Comparison of ENCODE assay signal across 20 mouse cellular contexts in the genomic region with DNA sequence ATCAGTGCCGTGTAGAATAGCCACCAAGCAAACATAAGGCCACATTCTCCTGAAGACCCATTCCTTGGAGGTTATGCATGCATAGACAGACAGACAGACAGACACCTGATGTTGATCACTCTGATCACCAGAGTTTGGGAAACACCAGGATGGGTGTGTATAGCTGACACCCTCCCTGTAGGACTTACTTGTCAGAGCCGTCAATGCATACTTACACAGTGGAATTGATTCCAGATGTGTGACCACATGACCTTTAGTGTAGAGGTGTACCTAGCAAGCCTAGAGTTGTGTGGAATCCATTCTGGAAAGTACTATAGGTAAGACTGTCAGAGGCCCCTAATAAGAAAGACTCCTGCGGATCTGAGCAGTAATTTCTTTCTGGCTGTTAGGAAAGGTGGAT. TPM values are rescaled to one million over a fixed set of nuclear protein-coding genes. Genes with fewer than 3 reads are reported as not detected.
DNase-seq lines count a peak whose midpoint lies in the region; ATAC-seq and TF ChIP-seq lines count a peak whose summit lies in the region.
"Had no signal": no experiment of that assay in that cellular context is flagged by ENCODE, and none has a peak within 500 bp of the region (broad histone marks: within the 10 kb centered on the region; RNA-seq: fewer than 3 reads in every experiment).

No protein-coding gene starts in this region.

- DNase-seq in intestine, embryonic 14.5 days (ENCODE audit: low spot score), result no peak
- DNase-seq in embryonic facial prominence, embryonic 11.5 days (ENCODE audit: low spot score), result peak; percentile 82
- DNase-seq in layer of hippocampus, postnatal 10 days (ENCODE audit: low spot score in 2 of 2), result no peak
- no peak for DNase-seq in cerebellum, postnatal 36 days
- no peak for DNase-seq in lung, postnatal 14 days
- DNase-seq: cerebellum, adult 9-10 months; heart, postnatal 36 days; layer of hippocampus, adult 9-11 months; liver, embryonic 13.5 days; midbrain, embryonic 14.5 days; right cerebral cortex, adult 18-20 months; thymus, postnatal 25 days had no signal

- H3K4me2 ChIP-seq in intestine, embryonic 14.5 days (ENCODE audit: low read length), result no peak overlapping the region
- no peak overlapping the region for H3K4me2 ChIP-seq in intestine, postnatal 0 days (replicated peaks; ENCODE audit: low read depth)
- H3K4me2 ChIP-seq in embryonic facial prominence, embryonic 11.5 days (ENCODE audit: low read depth, low read length), result no peak overlapping the region
- H3K4me2 ChIP-seq in intestine, embryonic 16.5 days (ENCODE audit: low read depth, low read length), result no peak overlapping the region
- H3K4me2 ChIP-seq in stomach, embryonic 14.5 days (replicated peaks; ENCODE audit: low read depth, low read length), result no peak overlapping the region
- H3K4me2 ChIP-seq: forebrain, embryonic 13.5 days; heart, embryonic 13.5 days; liver, embryonic 13.5 days; lung, embryonic 15.5 days had no signal

- ATAC-seq in intestine, embryonic 14.5 days (replicated peaks; ENCODE audit: low FRiP score, low TSS enrichment, low read depth), result no peak
- no peak for ATAC-seq in intestine, postnatal 0 days
- ATAC-seq in embryonic facial prominence, embryonic 11.5 days (replicated peaks; ENCODE audit: insufficient number of reproducible peaks, low FRiP score, low TSS enrichment, low read depth), result no peak
- peak; percentile 5; the same call in 1 of the 2 replicates for ATAC-seq in intestine, embryonic 16.5 days
- no peak for ATAC-seq in stomach, embryonic 14.5 days (ENCODE audit: insufficient number of reproducible peaks, insufficient read depth, low FRiP score, low read depth)
- ATAC-seq: activated CD4-positive, CD25-positive, alpha-beta regulatory T cell, adult 4 months; forebrain, embryonic 13.5 days; Patski had no signal

- 77% methylated on average over 3 of the region's 3 CpGs for WGBS in intestine, embryonic 14.5 days
- 78% methylated on average over 3 of the region's 3 CpGs for WGBS in intestine, postnatal 0 days
- 35% methylated on average over 3 of the region's 3 CpGs for WGBS in embryonic facial prominence, embryonic 11.5 days
- 78% methylated on average over 3 of the region's 3 CpGs for WGBS in intestine, embryonic 16.5 days
- WGBS in stomach, embryonic 14.5 days, result 69% methylated on average over 3 of the region's 3 CpGs

- TF ChIP-seq CTCF in intestine, postnatal 0 days (IDR thresholded peaks at IDR 0.05; ENCODE audit: low read depth), result no peak

- H3K36me3 ChIP-seq in intestine, embryonic 14.5 days (ENCODE audit: control insufficient read depth, insufficient read depth, low read length), result no peaks in the 10 kb centered on the region
- H3K36me3 ChIP-seq in intestine, postnatal 0 days (ENCODE audit: control insufficient read depth, insufficient read depth), result no peaks in the 10 kb centered on the region
- H3K36me3 ChIP-seq in embryonic facial prominence, embryonic 11.5 days (replicated peaks; ENCODE audit: control insufficient read depth, insufficient read depth, low read depth, low read length), result no peaks in the 10 kb centered on the region
- no peaks in the 10 kb centered on the region for H3K36me3 ChIP-seq in intestine, embryonic 16.5 days (ENCODE audit: control insufficient read depth, insufficient read depth, low read length)
- no peaks in the 10 kb centered on the region for H3K36me3 ChIP-seq in stomach, embryonic 14.5 days (ENCODE audit: control insufficient read depth, insufficient read depth, low read length)
- H3K36me3 ChIP-seq: heart, embryonic 13.5 days; liver, embryonic 13.5 days; lung, embryonic 15.5 days had no signal

- H3K9ac ChIP-seq in intestine, embryonic 14.5 days (ENCODE audit: low read length), result no peak overlapping the region
- no peak overlapping the region for H3K9ac ChIP-seq in intestine, postnatal 0 days (ENCODE audit: low read depth, low read length)
- no peak overlapping the region for H3K9ac ChIP-seq in embryonic facial prominence, embryonic 11.5 days (replicated peaks; ENCODE audit: low read length)
- H3K9ac ChIP-seq in intestine, embryonic 16.5 days (ENCODE audit: low read depth, low read length), result no peak overlapping the region
- no peak overlapping the region for H3K9ac ChIP-seq in stomach, embryonic 14.5 days (replicated peaks; ENCODE audit: low read depth, low read length)
- H3K9ac ChIP-seq: forebrain, embryonic 13.5 days; heart, embryonic 13.5 days; liver, embryonic 13.5 days; lung, embryonic 15.5 days had no signal

- no peaks in the 10 kb centered on the region for H3K9me3 ChIP-seq in intestine, embryonic 14.5 days (ENCODE audit: control insufficient read depth, low read length)
- H3K9me3 ChIP-seq in intestine, postnatal 0 days (ENCODE audit: control insufficient read depth), result no peaks in the 10 kb centered on the region
- no peaks in the 10 kb centered on the region for H3K9me3 ChIP-seq in embryonic facial prominence, embryonic 11.5 days (replicated peaks; ENCODE audit: control insufficient read depth, low read length)
- no peaks in the 10 kb centered on the region for H3K9me3 ChIP-seq in intestine, embryonic 16.5 days (ENCODE audit: control insufficient read depth, low read length)
- no peaks in the 10 kb centered on the region for H3K9me3 ChIP-seq in stomach, embryonic 14.5 days (ENCODE audit: control insufficient read depth, low read depth, low read length)
- H3K9me3 ChIP-seq: forebrain, embryonic 13.5 days; heart, embryonic 13.5 days; liver, embryonic 13.5 days; lung, embryonic 15.5 days had no signal

- no peaks in the 10 kb centered on the region for H3K27me3 ChIP-seq in intestine, embryonic 14.5 days (replicated peaks; ENCODE audit: control insufficient read depth, insufficient read depth, low read length)
- H3K27me3 ChIP-seq in intestine, postnatal 0 days (replicated peaks; ENCODE audit: control insufficient read depth, insufficient read depth, low read length), result no peaks in the 10 kb centered on the region
- H3K27me3 ChIP-seq in embryonic facial prominence, embryonic 11.5 days (ENCODE audit: control insufficient read depth, insufficient read depth, low read length), result no peaks in the 10 kb centered on the region
- no peaks in the 10 kb centered on the region for H3K27me3 ChIP-seq in intestine, embryonic 16.5 days (replicated peaks; ENCODE audit: control insufficient read depth, insufficient read depth, low read length)
- H3K27me3 ChIP-seq in stomach, embryonic 14.5 days (ENCODE audit: control insufficient read depth, insufficient read depth, low read length), result no peaks in the 10 kb centered on the region
- H3K27me3 ChIP-seq: forebrain, embryonic 13.5 days; heart, embryonic 13.5 days; liver, embryonic 13.5 days; lung, embryonic 15.5 days; Patski had no signal

- H3K27ac ChIP-seq in intestine, embryonic 14.5 days (ENCODE audit: low read depth), result peak overlapping the region; percentile 77; the same call in 1 of the 2 replicates
- H3K27ac ChIP-seq in intestine, postnatal 0 days (ENCODE audit: low read depth, low read length), result no peak overlapping the region
- H3K27ac ChIP-seq in embryonic facial prominence, embryonic 11.5 days (replicated peaks; ENCODE audit: low read depth, low read length), result peak overlapping the region; percentile 99
- H3K27ac ChIP-seq in intestine, embryonic 16.5 days (ENCODE audit: low read length), result no peak overlapping the region
- peak overlapping the region; percentile 80; the same call in 1 of the 2 replicates for H3K27ac ChIP-seq in stomach, embryonic 14.5 days (ENCODE audit: low read length)
- H3K27ac ChIP-seq: forebrain, embryonic 13.5 days; heart, embryonic 13.5 days; liver, embryonic 13.5 days; lung, embryonic 15.5 days had no signal

- no peak overlapping the region for H3K4me3 ChIP-seq in intestine, embryonic 14.5 days (ENCODE audit: low read depth, low read length)
- no peak overlapping the region for H3K4me3 ChIP-seq in intestine, postnatal 0 days (ENCODE audit: low read depth, low read length)
- no peak overlapping the region for H3K4me3 ChIP-seq in embryonic facial prominence, embryonic 11.5 days (ENCODE audit: low read depth, low read length)
- H3K4me3 ChIP-seq in intestine, embryonic 16.5 days (ENCODE audit: low read length), result no peak overlapping the region
- no peak overlapping the region for H3K4me3 ChIP-seq in stomach, embryonic 14.5 days (ENCODE audit: low read depth, low read length)
- H3K4me3 ChIP-seq: forebrain, embryonic 13.5 days; heart, embryonic 13.5 days; liver, embryonic 13.5 days; lung, embryonic 15.5 days had no signal

- peaks cover 8% of the 10 kb centered on the region for H3K4me1 ChIP-seq in intestine, embryonic 14.5 days (replicated peaks; ENCODE audit: control insufficient read depth, insufficient read depth, low read length)
- 0 out of 2 replicates have a peak, but pooled peaks cover 4% of the 10 kb centered on the region for H3K4me1 ChIP-seq in intestine, postnatal 0 days (replicated peaks; ENCODE audit: control insufficient read depth, insufficient read depth, low read length)
- H3K4me1 ChIP-seq in embryonic facial prominence, embryonic 11.5 days (ENCODE audit: control insufficient read depth, insufficient read depth, low read length), result peaks cover 30% of the 10 kb centered on the region
- H3K4me1 ChIP-seq in intestine, embryonic 16.5 days (ENCODE audit: control insufficient read depth, insufficient read depth, low read length), result peaks cover 8% of the 10 kb centered on the region
- peaks cover 19% of the 10 kb centered on the region for H3K4me1 ChIP-seq in stomach, embryonic 14.5 days (ENCODE audit: control insufficient read depth, insufficient read depth, low read length)

RNA-seq across cellular contexts. Expression of gene Dusp7, which starts 11.3 kb away (rescaled TPM):
- 16.5 and 19.8 TPM in 2 replicates for polyA plus RNA-seq in intestine, embryonic 14.5 days (2014; fragmentation: Nextera tagmentation; extraction: Ambion mirVana)
- polyA plus RNA-seq in intestine, postnatal 0 days (2015; fragmentation: Nextera tagmentation; extraction: Ambion mirVana), result 4.6 TPM in 2 replicates
- polyA plus RNA-seq in embryonic facial prominence, embryonic 11.5 days (2014; fragmentation: Nextera tagmentation; extraction: Ambion mirVana), result 52.2 and 55.1 TPM in 2 replicates
- 4.8 and 6.3 TPM in 2 replicates for polyA plus RNA-seq in intestine, embryonic 16.5 days (2015; fragmentation: Nextera tagmentation; extraction: Ambion mirVana)
- 22.4 and 24.9 TPM in 2 replicates for polyA plus RNA-seq in stomach, embryonic 14.5 days (2014; fragmentation: Nextera tagmentation; extraction: Ambion mirVana)
- total RNA-seq in layer of hippocampus, postnatal 10 days (2021), result 10 to 100 TPM; 58.7 to 64.2 TPM

Comparison
In these comparisons a context has a peak if more than half of its experiments do, and no peak if none do; other contexts are left out.
1. H3K27ac ChIP-seq: peak in intestine, embryonic 14.5 days (single experiment), embryonic facial prominence, embryonic 11.5 days (single experiment) and stomach, embryonic 14.5 days (single experiment); none in intestine, postnatal 0 days (single experiment) and intestine, embryonic 16.5 days (single experiment).